Mouse (Mus musculus) layer of hippocampus, adult 2 months (tissue): ENCODE results near the gene Mucl2. TPM values are rescaled to one million over a fixed set of nuclear protein-coding genes. Genes with fewer than 3 reads are reported as not detected.
"Not testable (repeated sequence)": the region's sequence is repeated elsewhere in the genome, so short reads cannot be mapped to it uniquely, and the experiment has no call there.

ENCODE experiments used
- DNase-seq, 2 experiments: peaks; one replicate each; pipeline ENCODE4 v3.0.0; 2022; ENCODE audit warnings: low spot score in 2 of 2
- H3K27ac ChIP-seq: fragments of 200-600 bp; 2 replicates; pipeline ENCODE4 v1.8.1; 2022
- H3K4me3 ChIP-seq: fragments of 200-600 bp; 2 replicates; pipeline ENCODE4 v1.8.1; 2022; ENCODE audit warnings: mild to moderate bottlenecking
- CTCF ChIP-seq: fragments of 200-600 bp; conservative IDR thresholded peaks from 2 replicates; pipeline ENCODE4 v1.8.1; 2022; ENCODE audit warnings: antibody characterized with exemption, mild to moderate bottlenecking, moderate library complexity
- long read RNA-seq, 2 experiments: library from polyadenylated mRNA; stranded (forward); transcript quantifications; one replicate each; pipeline ENCODE4 v2.0.0; 2021; ENCODE audit warnings: borderline mapping rate in 2 of 2
- microRNA-seq, 2 experiments: library from miRNA; unstranded; fragments of <30 nt; microRNA quantifications; one replicate each; pipeline ENCODE4 v1.2.0; 2021
- total RNA-seq, 2 experiments: library from RNA; stranded (reverse); gene quantifications; 2 replicates each; pipeline ENCODE4 v1.2.3; 2021

The Mucl2 gene
- total RNA-seq = not detected
- long read RNA-seq, experiment 1 = 0 reads
- long read RNA-seq, experiment 2 = 0 reads

DNA sequence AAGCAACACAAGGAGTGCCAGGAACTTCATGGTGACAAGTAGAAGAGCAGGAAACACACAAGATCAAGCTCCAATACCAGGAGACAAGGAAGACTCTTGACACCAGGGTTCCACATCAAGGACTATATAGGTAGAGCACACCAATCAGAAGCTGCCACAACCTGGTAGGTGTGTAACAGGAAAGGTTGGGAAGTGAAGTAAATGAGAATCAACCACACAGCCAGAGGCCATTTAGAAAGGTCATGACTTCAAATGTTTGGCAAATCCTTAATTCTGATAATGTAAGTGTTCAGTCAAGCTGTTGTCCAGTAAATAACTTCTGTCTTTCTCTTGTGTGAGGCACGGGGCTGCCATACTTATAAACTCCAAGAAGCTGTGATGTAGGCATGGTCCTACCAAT lies at the start of gene Mucl2:
Gene Mucl2 (minus strand): TSS at position 101 of the 400 bp plus-strand sequence.
- TF ChIP-seq CTCF = no peak
- DNase-seq = no peak
- Histone ChIP-seq H3K4me3 (no peak within 1 kb of the TSS), H3K27ac (no peak within 1 kb of the TSS)

DNA sequence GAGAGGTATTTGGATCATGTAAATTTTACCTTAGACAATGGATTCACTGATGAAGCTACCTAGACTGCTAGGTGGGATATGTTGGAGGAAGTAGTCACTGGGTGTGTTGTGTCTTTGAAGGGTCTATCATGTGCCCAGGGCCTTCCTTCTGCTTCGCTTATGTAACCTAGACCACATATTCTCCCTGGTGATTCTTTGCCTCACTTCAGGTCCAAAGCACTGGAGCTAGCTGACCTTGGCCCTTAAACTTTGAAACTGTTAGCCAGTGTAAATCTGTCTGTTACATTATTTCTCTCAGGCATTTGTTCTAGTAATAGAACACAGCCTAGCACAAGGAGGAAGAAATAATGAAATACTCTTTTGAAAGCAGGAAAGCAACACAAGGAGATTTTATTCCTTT lies 13.9 kb upstream of the Mucl2 start:
- not testable (repeated sequence) for H3K27ac ChIP-seq, DNase-seq

More for the DNA sequence above, 13.9 kb upstream of the Mucl2 start:
- not testable (repeated sequence) for H3K4me3 ChIP-seq

Small RNA genes lying within 50 kb of the gene (microRNA-seq; reads per million reads assigned to microRNA genes)
- gene Gm22852 = 0 reads per million in 2 experiments

Other genes starting within 250 kb of the Mucl2 start
- not detected for gene Mucl1, start 143.8 kb downstream of the Mucl2 start, total RNA-seq